Mouse (Mus musculus): ENCODE results near the gene Hlf. TPM values are rescaled to one million over a fixed set of nuclear protein-coding genes. Genes with fewer than 3 reads are reported as not detected.

Hlf gene
- polyA plus RNA-seq, 1 experiment from 2014 or later: 3.7 TPM

DNA sequence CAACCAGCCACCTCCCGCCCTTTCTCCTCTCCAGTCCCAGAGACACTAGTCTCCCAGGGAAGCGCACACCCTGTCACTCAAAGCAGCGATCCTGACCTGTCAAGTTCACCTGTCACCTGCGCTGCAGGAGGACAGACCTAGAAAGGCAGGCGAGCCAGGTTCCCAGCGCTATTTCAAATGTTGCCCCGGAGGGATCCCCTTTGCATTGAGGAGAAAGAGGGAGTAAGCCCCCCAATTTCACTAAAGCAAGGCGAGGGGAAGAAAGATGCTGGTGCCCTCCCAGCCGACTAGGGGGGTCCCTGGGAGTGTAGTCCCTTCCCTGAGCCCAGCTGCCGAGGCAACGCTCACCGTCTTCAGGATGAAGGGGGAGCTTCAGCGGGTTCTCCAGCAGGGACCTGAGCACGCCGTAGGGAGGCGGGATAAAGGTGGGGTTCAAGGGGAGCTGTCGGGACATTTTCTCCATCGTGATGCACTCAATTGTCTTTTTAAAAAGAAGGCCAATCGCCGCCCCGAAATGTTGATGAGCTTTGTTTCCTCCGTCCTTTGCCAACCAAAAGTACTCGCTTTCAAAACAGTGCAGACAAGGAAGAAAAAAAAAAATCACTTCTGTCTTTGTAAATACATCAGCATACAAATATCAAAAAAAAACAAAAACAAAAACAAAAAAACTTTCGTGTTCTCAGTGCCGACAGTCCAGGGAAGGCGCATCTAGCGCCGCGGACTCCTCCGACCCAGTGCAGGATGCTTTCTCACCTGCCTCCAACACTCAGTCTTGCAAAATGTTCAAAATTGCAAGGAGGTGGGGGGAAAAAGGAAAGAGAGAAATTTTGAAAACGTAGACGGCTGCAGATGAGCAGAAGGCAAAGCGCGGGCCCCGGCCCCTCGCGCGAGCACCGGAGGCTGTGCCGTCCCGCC, 536 bp downstream of the Hlf start:
- WGBS: under 1% methylated on average over 41 of the region's 41 CpGs
- peaks cover 35% of the 10 kb centered on the region for H3K27me3 ChIP-seq
- H3K9ac ChIP-seq: peak overlapping the region; percentile 44

GRCm38 (mm10) chr11:90389174-90389901, 1.4 kb downstream of the Hlf start:
- peak overlapping the region; percentile 44 for H3K9ac ChIP-seq

More for the DNA sequence above, 536 bp downstream of the Hlf start:
- Histone ChIP-seq H3K9me3 (no peaks in the 10 kb centered on the region), H3K4me3 (peak overlapping the region; percentile 48), H3K27ac (no peak overlapping the region), H3K4me2 (replicated peaks) (peak overlapping the region; percentile 80), H3K4me1 (peaks cover 29% of the 10 kb centered on the region; the same call in 1 of the 2 replicates), H3K36me3 (no peaks in the 10 kb centered on the region)
- peak; percentile 62 for ATAC-seq (ENCODE audit: insufficient number of reproducible peaks, insufficient read depth, low FRiP score, low TSS enrichment)

DNA sequence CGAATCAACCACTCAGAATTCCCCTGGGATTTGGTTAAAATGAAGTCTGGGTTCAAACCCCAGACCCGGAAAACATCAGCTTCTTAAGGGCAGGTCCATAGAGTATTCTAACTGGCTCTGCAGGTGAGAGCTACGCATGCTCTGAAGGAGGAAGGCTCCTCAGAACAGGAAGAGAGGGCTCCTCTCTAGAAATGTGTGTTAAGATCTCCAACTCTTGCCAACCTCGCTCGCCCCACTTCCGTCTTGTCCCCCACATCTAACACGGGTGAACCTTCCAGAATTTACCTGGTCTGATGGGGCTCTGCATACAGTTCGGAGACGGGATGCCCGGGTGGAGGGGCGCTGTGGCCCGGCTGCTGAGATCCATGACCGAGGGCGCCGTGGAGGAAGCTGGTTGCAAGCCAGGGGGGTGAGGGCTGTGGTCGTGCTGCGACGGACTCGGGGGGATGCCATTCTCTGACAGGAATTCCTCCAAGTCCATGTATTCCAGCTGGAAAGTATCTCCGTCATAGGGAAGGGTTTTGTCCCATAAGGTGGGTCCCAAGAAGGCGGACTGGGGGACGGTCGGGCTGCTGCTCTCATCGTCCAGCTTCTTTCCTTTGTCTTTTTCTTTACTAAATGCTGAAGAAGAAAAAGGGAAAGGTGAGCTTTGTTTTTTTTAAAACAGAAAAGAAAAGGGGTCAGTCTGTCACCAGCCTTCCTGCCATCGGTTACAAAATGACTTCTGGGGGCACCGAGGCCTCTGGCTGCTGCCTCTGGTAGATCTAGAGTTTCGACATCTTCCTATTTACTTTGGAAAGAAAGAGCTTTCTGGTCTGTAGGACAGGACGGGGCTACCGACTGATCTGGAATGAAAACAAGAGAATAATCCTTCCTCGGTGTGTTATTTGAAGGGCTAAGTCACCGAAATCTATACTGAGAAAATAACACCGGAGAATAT, 2.9 kb downstream of the Hlf start:
- Histone ChIP-seq H3K36me3 (no peaks in the 10 kb centered on the region), H3K27me3 (peaks cover 35% of the 10 kb centered on the region), H3K9me3 (no peaks in the 10 kb centered on the region), H3K4me3 (peak overlapping the region; percentile 48), H3K27ac (no peak overlapping the region), H3K4me2 (replicated peaks) (peak overlapping the region; percentile 80), H3K4me1 (peaks cover 29% of the 10 kb centered on the region; the same call in 1 of the 2 replicates), H3K9ac (no peak overlapping the region)
- no peak for ATAC-seq (ENCODE audit: insufficient number of reproducible peaks, insufficient read depth, low FRiP score, low TSS enrichment)
- WGBS: 40% methylated on average over 32 of the region's 32 CpGs

More at GRCm38 (mm10) chr11:90389174-90389901, 1.4 kb downstream of the Hlf start:
- no peak for ATAC-seq (ENCODE audit: insufficient number of reproducible peaks, insufficient read depth, low FRiP score, low TSS enrichment)
- Histone ChIP-seq H3K4me1 (peaks cover 29% of the 10 kb centered on the region; the same call in 1 of the 2 replicates), H3K9me3 (no peaks in the 10 kb centered on the region), H3K27me3 (peaks cover 35% of the 10 kb centered on the region), H3K4me2 (replicated peaks) (peak overlapping the region; percentile 80), H3K27ac (no peak overlapping the region), H3K36me3 (no peaks in the 10 kb centered on the region), H3K4me3 (peak overlapping the region; percentile 48)
- under 1% methylated on average over 34 of the region's 36 CpGs for WGBS

- ATAC-seq (ENCODE audit: insufficient number of reproducible peaks, insufficient read depth, low FRiP score, low TSS enrichment): no peak
- WGBS: 26% methylated on average over 6 of the region's 6 CpGs
- no peaks in the 10 kb centered on the region for H3K9me3 ChIP-seq
- H3K27me3 ChIP-seq: peaks cover 6% of the 10 kb centered on the region
- H3K36me3 ChIP-seq: no peaks in the 10 kb centered on the region
- H3K4me2 ChIP-seq (replicated peaks): no peak overlapping the region; the same call in 1 of the 2 replicates
- no peak overlapping the region for H3K4me3 ChIP-seq
- peaks cover 9% of the 10 kb centered on the region for H3K4me1 ChIP-seq
- H3K9ac ChIP-seq: no peak overlapping the region; the same call in 1 of the 2 replicates
- 0 out of 2 replicates have a peak overlapping the region, but pooled peaks have one; percentile 13 for H3K27ac ChIP-seq
These were observed 8.6 kb downstream of the Hlf start for GRCm38 (mm10) chr11:90382005-90382611.

- no peaks in the 10 kb centered on the region for H3K9me3 ChIP-seq
- no peak overlapping the region for H3K4me3 ChIP-seq
- H3K27me3 ChIP-seq: no peaks in the 10 kb centered on the region; the same call in 1 of the 2 replicates
- no peak for ATAC-seq (ENCODE audit: insufficient number of reproducible peaks, insufficient read depth, low FRiP score, low TSS enrichment)
- 51% methylated on average over 5 of the region's 5 CpGs for WGBS
- peaks cover 9% of the 10 kb centered on the region for H3K4me1 ChIP-seq
- H3K4me2 ChIP-seq (replicated peaks): no peak overlapping the region
- H3K9ac ChIP-seq: no peak overlapping the region
- no peaks in the 10 kb centered on the region for H3K36me3 ChIP-seq
- no peak overlapping the region for H3K27ac ChIP-seq
These were observed 9.6 kb downstream of the Hlf start for GRCm38 (mm10) chr11:90381113-90381512.

DNA sequence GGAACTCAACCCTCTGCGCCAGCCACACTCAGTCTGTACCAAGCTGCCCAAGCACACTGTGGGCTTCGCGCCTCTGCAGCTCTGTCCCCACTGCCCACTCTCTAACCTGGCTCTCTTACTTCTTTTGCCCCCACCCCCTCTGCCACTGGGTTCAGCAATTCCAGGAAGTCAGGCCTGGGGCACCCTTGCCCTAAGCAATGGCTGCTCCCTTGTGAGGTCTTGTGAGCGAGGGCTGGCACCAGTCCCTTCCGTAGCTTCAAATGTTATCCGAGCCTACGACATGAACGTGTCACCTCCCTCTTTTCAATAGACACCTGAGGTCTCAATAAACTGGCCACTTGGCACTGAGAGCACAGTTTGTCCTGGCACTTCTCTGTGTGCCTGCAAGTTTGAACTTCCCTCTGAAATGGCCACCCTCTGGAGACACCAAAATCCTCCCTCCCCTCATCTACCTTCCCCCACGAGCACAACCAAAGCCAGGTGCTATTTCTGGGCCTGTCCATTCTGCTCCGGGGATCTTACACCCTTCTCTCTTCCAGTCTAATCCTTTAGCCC, 10.5 kb downstream of the Hlf start:
- WGBS: 80% methylated on average over 10 of the region's 10 CpGs
- Histone ChIP-seq H3K27me3 (no peaks in the 10 kb centered on the region; the same call in 1 of the 2 replicates), H3K4me1 (peaks cover 9% of the 10 kb centered on the region), H3K4me2 (replicated peaks) (no peak overlapping the region), H3K9me3 (no peaks in the 10 kb centered on the region), H3K36me3 (no peaks in the 10 kb centered on the region), H3K27ac (no peak overlapping the region), H3K9ac (no peak overlapping the region), H3K4me3 (no peak overlapping the region)
- ATAC-seq (ENCODE audit: insufficient number of reproducible peaks, insufficient read depth, low FRiP score, low TSS enrichment): no peak

GRCm38 (mm10) chr11:90378008-90378407, 12.7 kb downstream of the Hlf start:
- H3K9ac ChIP-seq: no peak overlapping the region
- no peak overlapping the region for H3K27ac ChIP-seq
- H3K9me3 ChIP-seq: no peaks in the 10 kb centered on the region
- no peaks in the 10 kb centered on the region for H3K36me3 ChIP-seq
- no peaks in the 10 kb centered on the region for H3K27me3 ChIP-seq
- H3K4me2 ChIP-seq (replicated peaks): no peak overlapping the region
- ATAC-seq (ENCODE audit: insufficient number of reproducible peaks, insufficient read depth, low FRiP score, low TSS enrichment): no peak
- H3K4me3 ChIP-seq: no peak overlapping the region
- peaks cover 9% of the 10 kb centered on the region for H3K4me1 ChIP-seq
- WGBS: 96% methylated on average over 5 of the region's 5 CpGs

- Histone ChIP-seq H3K9me3 (no peaks in the 10 kb centered on the region), H3K27ac (no peak overlapping the region), H3K36me3 (no peaks in the 10 kb centered on the region), H3K4me2 (replicated peaks) (no peak overlapping the region), H3K9ac (no peak overlapping the region), H3K27me3 (no peaks in the 10 kb centered on the region), H3K4me3 (no peak overlapping the region), H3K4me1 (peaks cover 6% of the 10 kb centered on the region)
- no peak for ATAC-seq (ENCODE audit: insufficient number of reproducible peaks, insufficient read depth, low FRiP score, low TSS enrichment)
- 90% methylated on average over 9 of the region's 9 CpGs for WGBS
These were observed 14.3 kb downstream of the Hlf start for GRCm38 (mm10) chr11:90376436-90376835.

- Histone ChIP-seq H3K4me2 (replicated peaks) (no peak overlapping the region), H3K4me1 (peaks cover 40% of the 10 kb centered on the region), H3K36me3 (no peaks in the 10 kb centered on the region), H3K9ac (no peak overlapping the region), H3K27me3 (no peaks in the 10 kb centered on the region), H3K4me3 (no peak overlapping the region), H3K9me3 (no peaks in the 10 kb centered on the region), H3K27ac (0 out of 2 replicates have a peak overlapping the region, but pooled peaks have one; percentile 12)
- WGBS: 28% methylated on average over 8 of the region's 8 CpGs
- ATAC-seq (ENCODE audit: insufficient number of reproducible peaks, insufficient read depth, low FRiP score, low TSS enrichment): no peak
These were observed 19.1 kb downstream of the Hlf start for GRCm38 (mm10) chr11:90371470-90372100.

- H3K4me3 ChIP-seq: no peak overlapping the region
- ATAC-seq (ENCODE audit: insufficient number of reproducible peaks, insufficient read depth, low FRiP score, low TSS enrichment): no peak
- peak overlapping the region; percentile 92 for H3K27ac ChIP-seq
- peaks cover 40% of the 10 kb centered on the region for H3K4me1 ChIP-seq
- WGBS: 8% methylated on average over 11 of the region's 11 CpGs
- H3K9me3 ChIP-seq: no peaks in the 10 kb centered on the region
- peak overlapping the region; percentile 27; the same call in 1 of the 2 replicates for H3K4me2 ChIP-seq (replicated peaks)
- H3K9ac ChIP-seq: no peak overlapping the region
- H3K36me3 ChIP-seq: no peaks in the 10 kb centered on the region
- no peaks in the 10 kb centered on the region for H3K27me3 ChIP-seq
These were observed 19.9 kb downstream of the Hlf start for GRCm38 (mm10) chr11:90370789-90371291.
